Mouse (Mus musculus) left cerebral cortex, adult 2 months (tissue): ENCODE measurements around the gene Ammecr1. TPM values are rescaled to one million over a fixed set of nuclear protein-coding genes. Genes with fewer than 3 reads are reported as not detected.

Source experiments
- DNase-seq, 2 experiments: peaks; one replicate each; pipeline ENCODE4 v3.0.0; 2021 to 2022; ENCODE audit warnings: low spot score in 2 of 2, mixed read lengths in 1 of 2; ENCODE audit errors: extremely low spot score in 1 of 2
- H3K27ac ChIP-seq: fragments of 200-600 bp; 2 replicates; pipeline ENCODE4 v1.8.1; 2022
- H3K4me3 ChIP-seq: fragments of 200-600 bp; 2 replicates; pipeline ENCODE4 v1.8.1; 2022
- CTCF ChIP-seq: fragments of 200-600 bp; IDR thresholded peaks from 2 replicates; pipeline ENCODE4 v1.8.1; 2022; ENCODE audit warnings: antibody characterized with exemption, mild to moderate bottlenecking, moderate library complexity
- intact Hi-C: fragments of 180-260 bp; cut with DNase I; formaldehyde crosslinking; loops from one replicate; pipeline ENCODE4 v1.15.1; 2025
- long read RNA-seq, 2 experiments: library from polyadenylated mRNA; stranded (forward); transcript quantifications; one replicate each; pipeline ENCODE4 v2.0.0; 2021; ENCODE audit warnings: borderline mapping rate in 2 of 2
- total RNA-seq, 2 experiments: library from RNA; stranded (reverse); gene quantifications; 2 replicates each; pipeline ENCODE4 v1.2.3; 2021

Gene Ammecr1
- total RNA-seq, result 1 to 10 TPM; 2.6 to 3.6 TPM
- long read RNA-seq, experiment 1, partial matches to known transcripts, result 0 of 1 reads
- long read RNA-seq, experiment 1, other reads (novel, unspliced or antisense), result 1 of 1 reads
- long read RNA-seq, experiment 2, full-length matches to known transcripts, result 1 of 2 reads
- long read RNA-seq, experiment 2, partial matches to known transcripts, result 1 of 2 reads
- long read RNA-seq, experiment 2, other reads (novel, unspliced or antisense), result 0 of 2 reads

- intact Hi-C loops, result loop anchor here (5.0 kb wide), 2 partner anchors 74 to 139 kb away; no protein-coding TSS in a partner anchor
- DNase-seq, result peak; percentile 56 to 63
- Histone ChIP-seq H3K27ac (peak within 1 kb of the TSS; percentile 80), H3K4me3 (peak within 1 kb of the TSS; percentile 56)
- TF ChIP-seq CTCF, result no peak
Measured at GRCm38 (mm10) chrX:142966008-142966966, at the start of gene Ammecr1. Gene Ammecr1 (minus strand): TSS chrX:142966728.

- Histone ChIP-seq H3K27ac (no peak overlapping the region), H3K4me3 (no peak overlapping the region)
- DNase-seq, result no peak
- intact Hi-C loops, result no loop called here
- no peak for TF ChIP-seq CTCF
Measured at GRCm38 (mm10) chrX:143014118-143014517, 47.6 kb upstream of the Ammecr1 start.

GRCm38 (mm10) chrX:143012334-143012733 is 45.8 kb upstream of the Ammecr1 start:
- intact Hi-C loops, result no loop called here
- no peak overlapping the region for H3K27ac ChIP-seq
- DNase-seq, result no peak
- no peak for TF ChIP-seq CTCF
- H3K4me3 ChIP-seq, result no peak overlapping the region

- Histone ChIP-seq H3K27ac (no peak overlapping the region), H3K4me3 (no peak overlapping the region)
- intact Hi-C loops, result no loop called here
- TF ChIP-seq CTCF, result no peak
- DNase-seq, result no peak
Measured at GRCm38 (mm10) chrX:143011865-143012264, 45.3 kb upstream of the Ammecr1 start.

GRCm38 (mm10) chrX:143004131-143004846 is 37.8 kb upstream of the Ammecr1 start:
- no peak for DNase-seq
- Histone ChIP-seq H3K4me3 (no peak overlapping the region), H3K27ac (no peak overlapping the region)
- intact Hi-C loops, result no loop called here
- TF ChIP-seq CTCF, result no peak

GRCm38 (mm10) chrX:142997214-142997613 is 30.7 kb upstream of the Ammecr1 start:
- Histone ChIP-seq H3K4me3 (no peak overlapping the region), H3K27ac (no peak overlapping the region)
- TF ChIP-seq CTCF, result no peak
- no peak for DNase-seq
- intact Hi-C loops, result no loop called here

GRCm38 (mm10) chrX:142994514-142994913 is 28.0 kb upstream of the Ammecr1 start:
- Histone ChIP-seq H3K27ac (no peak overlapping the region), H3K4me3 (no peak overlapping the region)
- no peak for DNase-seq
- TF ChIP-seq CTCF, result no peak
- intact Hi-C loops, result no loop called here

- Histone ChIP-seq H3K27ac (no peak overlapping the region), H3K4me3 (no peak overlapping the region)
- no peak for DNase-seq
- TF ChIP-seq CTCF, result no peak
- intact Hi-C loops, result no loop called here
Measured at GRCm38 (mm10) chrX:142984170-142984569, 17.6 kb upstream of the Ammecr1 start.

- intact Hi-C loops, result no loop called here
- DNase-seq, result no peak
- Histone ChIP-seq H3K4me3 (no peak overlapping the region), H3K27ac (no peak overlapping the region)
- no peak for TF ChIP-seq CTCF
Measured at GRCm38 (mm10) chrX:142983638-142984037, 17.1 kb upstream of the Ammecr1 start.

- intact Hi-C loops, result no loop called here
- no peak for TF ChIP-seq CTCF
- Histone ChIP-seq H3K4me3 (no peak overlapping the region), H3K27ac (no peak overlapping the region)
- DNase-seq, result no peak
Measured at GRCm38 (mm10) chrX:142981530-142982130, 15.1 kb upstream of the Ammecr1 start.

GRCm38 (mm10) chrX:142980855-142981529 is 14.5 kb upstream of the Ammecr1 start:
- DNase-seq, result no peak
- H3K4me3 ChIP-seq, result no peak overlapping the region
- TF ChIP-seq CTCF, result no peak
- no peak overlapping the region for H3K27ac ChIP-seq
- intact Hi-C loops, result no loop called here
